Mouse (Mus musculus): ENCODE results near the gene Wdpcp. TPM values are rescaled to one million over a fixed set of nuclear protein-coding genes. Genes with fewer than 3 reads are reported as not detected.

Gene Wdpcp
- polyA plus RNA-seq, 1 experiment from 2014 or later = 12.4 TPM

- H3K4me3 ChIP-seq (replicated peaks) = no peak overlapping the region
- no peaks in the 10 kb centered on the region for H3K9me3 ChIP-seq
- no peak for ATAC-seq (ENCODE audit: low FRiP score)
- no peak overlapping the region for H3K9ac ChIP-seq
- WGBS = 28% methylated on average over 1 of the region's 1 CpGs
- no peak overlapping the region for H3K4me2 ChIP-seq
- H3K36me3 ChIP-seq (replicated peaks) = no peaks in the 10 kb centered on the region
- H3K27me3 ChIP-seq = no peaks in the 10 kb centered on the region
- no peak overlapping the region for H3K27ac ChIP-seq
- 0 out of 2 replicates have a peak, but pooled peaks cover 5% of the 10 kb centered on the region for H3K4me1 ChIP-seq
These were observed 254.5 kb downstream of the Wdpcp start for GRCm38 (mm10) chr11:21826521-21826920.

- no peaks in the 10 kb centered on the region for H3K9me3 ChIP-seq
- H3K27ac ChIP-seq = no peak overlapping the region
- H3K4me1 ChIP-seq = no peaks in the 10 kb centered on the region
- H3K9ac ChIP-seq = no peak overlapping the region
- 87% methylated on average over 2 of the region's 2 CpGs for WGBS
- no peak overlapping the region for H3K4me3 ChIP-seq (replicated peaks)
- ATAC-seq (ENCODE audit: low FRiP score) = no peak
- no peaks in the 10 kb centered on the region for H3K27me3 ChIP-seq
- H3K4me2 ChIP-seq = no peak overlapping the region
- H3K36me3 ChIP-seq (replicated peaks) = no peaks in the 10 kb centered on the region
These were observed 275.0 kb downstream of the Wdpcp start for GRCm38 (mm10) chr11:21847040-21847439.

- peak overlapping the region; percentile 59 for H3K27ac ChIP-seq
These were observed 292.0 kb downstream of the Wdpcp start for GRCm38 (mm10) chr11:21864000-21864399.

GRCm38 (mm10) chr11:21864516-21864915, 292.5 kb downstream of the Wdpcp start:
- H3K27me3 ChIP-seq = no peaks in the 10 kb centered on the region
- H3K36me3 ChIP-seq (replicated peaks) = no peaks in the 10 kb centered on the region
- H3K4me3 ChIP-seq (replicated peaks) = no peak overlapping the region
- H3K9me3 ChIP-seq = no peaks in the 10 kb centered on the region
- H3K9ac ChIP-seq = no peak overlapping the region
- H3K4me2 ChIP-seq = no peak overlapping the region
- ATAC-seq (ENCODE audit: low FRiP score) = peak; percentile 60; the same call in 1 of the 2 replicates
- WGBS = 51% methylated on average over 6 of the region's 6 CpGs
- H3K4me1 ChIP-seq = peaks cover 11% of the 10 kb centered on the region
- peak overlapping the region; percentile 59 for H3K27ac ChIP-seq

More at GRCm38 (mm10) chr11:21864000-21864399, 292.0 kb downstream of the Wdpcp start:
- H3K27me3 ChIP-seq = no peaks in the 10 kb centered on the region
- H3K9me3 ChIP-seq = no peaks in the 10 kb centered on the region
- H3K36me3 ChIP-seq (replicated peaks) = no peaks in the 10 kb centered on the region
- H3K4me2 ChIP-seq = no peak overlapping the region
- ATAC-seq (ENCODE audit: low FRiP score) = peak; percentile 65
- 43% methylated on average over 6 of the region's 6 CpGs for WGBS
- no peak overlapping the region for H3K9ac ChIP-seq
- no peak overlapping the region for H3K4me3 ChIP-seq (replicated peaks)
- peaks cover 11% of the 10 kb centered on the region for H3K4me1 ChIP-seq

- no peaks in the 10 kb centered on the region for H3K27me3 ChIP-seq
- H3K27ac ChIP-seq = no peak overlapping the region
- WGBS = 71% methylated on average over 3 of the region's 3 CpGs
- H3K9me3 ChIP-seq = no peaks in the 10 kb centered on the region
- no peaks in the 10 kb centered on the region for H3K36me3 ChIP-seq (replicated peaks)
- H3K4me2 ChIP-seq = no peak overlapping the region
- H3K4me1 ChIP-seq = peaks cover 10% of the 10 kb centered on the region
- no peak overlapping the region for H3K9ac ChIP-seq
- ATAC-seq (ENCODE audit: low FRiP score) = no peak
- no peak overlapping the region for H3K4me3 ChIP-seq (replicated peaks)
These were observed 296.6 kb downstream of the Wdpcp start for GRCm38 (mm10) chr11:21868675-21869074.

- ATAC-seq (ENCODE audit: low FRiP score) = no peak
- H3K27ac ChIP-seq = no peak overlapping the region
- H3K9ac ChIP-seq = no peak overlapping the region
These were observed 298.8 kb downstream of the Wdpcp start for GRCm38 (mm10) chr11:21870863-21871262.

GRCm38 (mm10) chr11:21871728-21872127, 299.7 kb downstream of the Wdpcp start:
- no peaks in the 10 kb centered on the region for H3K27me3 ChIP-seq
- H3K27ac ChIP-seq = no peak overlapping the region
- no peak overlapping the region for H3K4me3 ChIP-seq (replicated peaks)
- no peaks in the 10 kb centered on the region for H3K36me3 ChIP-seq (replicated peaks)
- ATAC-seq (ENCODE audit: low FRiP score) = no peak
- no peak overlapping the region for H3K9ac ChIP-seq
- WGBS = 73% methylated on average over 4 of the region's 4 CpGs
- H3K4me2 ChIP-seq = no peak overlapping the region
- no peaks in the 10 kb centered on the region for H3K4me1 ChIP-seq
- H3K9me3 ChIP-seq = no peaks in the 10 kb centered on the region

More at GRCm38 (mm10) chr11:21870863-21871262, 298.8 kb downstream of the Wdpcp start:
- Histone ChIP-seq H3K27me3 (no peaks in the 10 kb centered on the region), H3K36me3 (replicated peaks) (no peaks in the 10 kb centered on the region), H3K4me2 (no peak overlapping the region), H3K4me3 (replicated peaks) (no peak overlapping the region), H3K9me3 (no peaks in the 10 kb centered on the region), H3K4me1 (no peaks in the 10 kb centered on the region)
- WGBS = 95% methylated on average over 1 of the region's 1 CpGs

- Histone ChIP-seq H3K9me3 (0 out of 2 replicates have a peak, but pooled peaks cover 9% of the 10 kb centered on the region), H3K27ac (no peak overlapping the region), H3K9ac (no peak overlapping the region), H3K4me1 (no peaks in the 10 kb centered on the region), H3K36me3 (replicated peaks) (no peaks in the 10 kb centered on the region), H3K4me2 (no peak overlapping the region), H3K4me3 (replicated peaks) (no peak overlapping the region), H3K27me3 (no peaks in the 10 kb centered on the region)
- ATAC-seq (ENCODE audit: low FRiP score) = no peak
- WGBS = 78% methylated on average over 2 of the region's 2 CpGs
These were observed 303.0 kb downstream of the Wdpcp start for GRCm38 (mm10) chr11:21875077-21875476.

GRCm38 (mm10) chr11:21894696-21895095, 322.7 kb downstream of the Wdpcp start:
- no peak overlapping the region for H3K27ac ChIP-seq
- H3K4me3 ChIP-seq (replicated peaks) = no peak overlapping the region
- ATAC-seq (ENCODE audit: low FRiP score) = no peak
- no peaks in the 10 kb centered on the region for H3K9me3 ChIP-seq
- no peaks in the 10 kb centered on the region for H3K4me1 ChIP-seq
- WGBS = 82% methylated on average over 3 of the region's 3 CpGs
- H3K9ac ChIP-seq = no peak overlapping the region
- no peaks in the 10 kb centered on the region for H3K27me3 ChIP-seq
- no peaks in the 10 kb centered on the region for H3K36me3 ChIP-seq (replicated peaks)
- no peak overlapping the region for H3K4me2 ChIP-seq

- no peak overlapping the region for H3K4me2 ChIP-seq
- H3K4me1 ChIP-seq = no peaks in the 10 kb centered on the region
- no peak overlapping the region for H3K9ac ChIP-seq
- ATAC-seq (ENCODE audit: low FRiP score) = no peak
- no peaks in the 10 kb centered on the region for H3K27me3 ChIP-seq
- 97% methylated on average over 3 of the region's 3 CpGs for WGBS
- H3K9me3 ChIP-seq = no peaks in the 10 kb centered on the region
- no peaks in the 10 kb centered on the region for H3K36me3 ChIP-seq (replicated peaks)
- H3K4me3 ChIP-seq (replicated peaks) = no peak overlapping the region
- H3K27ac ChIP-seq = no peak overlapping the region
These were observed 350.5 kb downstream of the Wdpcp start for GRCm38 (mm10) chr11:21922531-21922930.

Small RNAs within 50 kb of the gene (microRNA-seq; reads per million reads assigned to microRNA genes)
- gene Gm22990 = not detected

Other genes starting within 250 kb of the Wdpcp start
- gene Ugp2, start 201.0 kb upstream of the Wdpcp start, polyA plus RNA-seq (2016; fragmentation: Nextera tagmentation; extraction: Ambion mirVana) = 59.8 and 60.8 TPM in 2 replicates
- gene Mdh1, start 132 bp downstream of the Wdpcp start, polyA plus RNA-seq (2016; fragmentation: Nextera tagmentation; extraction: Ambion mirVana) = 383 and 388 TPM in 2 replicates